Mouse (Mus musculus) ES-Bruce4 (cell line): Measurements from ENCODE around the gene Rora. TPM values are rescaled to one million over a fixed set of nuclear protein-coding genes. Genes with fewer than 3 reads are reported as not detected.

Experiments
- H3K27ac ChIP-seq: 2 replicates; pipeline ENCODE4 v1.5.1; 2012; ENCODE audit warnings: low read length, inconsistent platforms; ENCODE audit not compliant: insufficient read depth
- H3K27me3 ChIP-seq: 2 replicates; pipeline ENCODE4 v1.6.1; 2012; ENCODE audit warnings: mild to moderate bottlenecking, low read length, inconsistent platforms; ENCODE audit not compliant: control insufficient read depth, poor library complexity, insufficient read depth, severe bottlenecking
- H3K36me3 ChIP-seq: 2 replicates; pipeline ENCODE4 v1.6.1; 2012; ENCODE audit warnings: inconsistent platforms, mild to moderate bottlenecking, low read length, moderate library complexity; ENCODE audit not compliant: control insufficient read depth, poor library complexity, insufficient read depth, severe bottlenecking
- H3K4me1 ChIP-seq: one replicate; pipeline ENCODE4 v1.8.1; 2011; ENCODE audit warnings: low read length; ENCODE audit not compliant: control insufficient read depth, insufficient read depth
- H3K4me3 ChIP-seq: 2 replicates; pipeline ENCODE4 v1.5.1; 2011; ENCODE audit warnings: low read depth, mild to moderate bottlenecking, low read length
- H3K9ac ChIP-seq: 2 replicates; pipeline ENCODE4 v1.6.1; 2012; ENCODE audit warnings: low read depth, mild to moderate bottlenecking, inconsistent platforms; ENCODE audit not compliant: poor library complexity, severe bottlenecking
- H3K9me3 ChIP-seq: replicated peaks from 2 replicates; pipeline ENCODE4 v1.6.1; 2012; ENCODE audit warnings: mild to moderate bottlenecking, low read length, inconsistent platforms; ENCODE audit not compliant: control insufficient read depth, poor library complexity, insufficient read depth, severe bottlenecking
- CTCF ChIP-seq: IDR thresholded peaks from one replicate; pipeline ENCODE4 v1.8.1; 2011; ENCODE audit warnings: low read depth, low read length
- EP300 ChIP-seq: IDR thresholded peaks from 2 replicates; pipeline ENCODE4 v1.6.1; 2011; ENCODE audit warnings: low read depth, low read length; ENCODE audit not compliant: insufficient read depth
- POLR2A ChIP-seq: IDR thresholded peaks from one replicate; pipeline ENCODE4 v1.8.1; 2011; ENCODE audit warnings: low read length; ENCODE audit not compliant: insufficient read depth
- polyA plus RNA-seq: library from polyadenylated mRNA; stranded (reverse); fragments of >200 nt; gene quantifications from 2 replicates; pipeline ENCODE4 v1.2.4, GENCODE M21; 2011; ENCODE audit warnings: low read depth; ENCODE audit not compliant: missing spikeins, insufficient read depth, insufficient read length

Rora gene
- polyA plus RNA-seq, 1 experiment, result 3.6 TPM

DNA sequence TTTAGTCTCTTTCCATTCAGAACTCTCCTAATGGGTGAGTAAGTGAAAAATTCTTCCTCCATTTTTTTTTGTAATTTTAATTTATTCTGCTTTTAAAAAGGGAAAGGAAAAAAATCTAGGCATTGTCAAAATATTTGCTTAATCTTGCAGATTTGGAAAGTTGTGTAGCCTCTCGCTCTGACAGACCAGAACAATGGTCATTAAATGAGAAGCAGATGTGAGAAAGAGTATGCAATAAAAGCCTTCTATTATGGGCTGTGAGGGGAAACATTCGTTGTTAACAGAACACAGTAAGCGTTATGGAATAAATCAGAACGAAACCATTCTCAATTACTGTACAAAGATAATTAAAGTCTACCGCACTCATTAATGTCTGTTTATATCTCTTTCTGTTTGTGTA is 196.7 kb downstream of the Rora start:
- Histone ChIP-seq H3K27me3 (no peaks in the 10 kb centered on the region), H3K4me1 (no peaks in the 10 kb centered on the region), H3K4me3 (no peak overlapping the region), H3K9ac (no peak overlapping the region), H3K27ac (no peak overlapping the region), H3K36me3 (no peaks in the 10 kb centered on the region), H3K9me3 (no peaks in the 10 kb centered on the region)
- TF ChIP-seq POLR2A (no peak), EP300 (no peak), CTCF (no peak)

GRCm38 (mm10) chr9:68852201-68852600 is 198.6 kb downstream of the Rora start:
- no peaks in the 10 kb centered on the region for H3K9me3 ChIP-seq
- TF ChIP-seq EP300 (no peak), CTCF (no peak), POLR2A (no peak)

DNA sequence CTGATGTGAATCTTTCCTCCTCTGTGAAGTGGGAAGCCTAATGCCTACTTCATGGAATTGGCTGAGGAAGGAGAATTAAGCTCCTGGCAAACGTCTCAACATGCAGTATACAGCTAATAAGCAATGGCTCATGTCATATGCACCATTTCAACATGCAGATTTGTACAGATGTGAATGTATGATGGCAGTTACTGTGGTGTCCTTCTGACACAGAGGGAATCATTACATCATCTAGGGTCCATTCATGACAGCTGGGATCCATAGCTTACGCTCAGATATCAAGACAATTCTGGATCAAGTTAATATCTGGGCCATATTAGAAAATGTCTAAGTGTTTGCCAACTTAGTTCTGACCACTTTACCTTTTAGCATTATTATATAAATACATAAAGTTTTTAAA is 199.3 kb downstream of the Rora start:
- no peak overlapping the region for H3K27ac ChIP-seq
- no peaks in the 10 kb centered on the region for H3K4me1 ChIP-seq
- TF ChIP-seq POLR2A (no peak), CTCF (no peak), EP300 (no peak)
- H3K4me3 ChIP-seq, result no peak overlapping the region
- no peaks in the 10 kb centered on the region for H3K27me3 ChIP-seq
- H3K36me3 ChIP-seq, result no peaks in the 10 kb centered on the region
- no peaks in the 10 kb centered on the region for H3K9me3 ChIP-seq
- no peak overlapping the region for H3K9ac ChIP-seq

More at GRCm38 (mm10) chr9:68852201-68852600, 198.6 kb downstream of the Rora start:
- no peaks in the 10 kb centered on the region for H3K27me3 ChIP-seq
- H3K27ac ChIP-seq, result no peak overlapping the region
- no peaks in the 10 kb centered on the region for H3K36me3 ChIP-seq
- no peaks in the 10 kb centered on the region for H3K4me1 ChIP-seq
- no peak overlapping the region for H3K4me3 ChIP-seq
- H3K9ac ChIP-seq, result no peak overlapping the region

DNA sequence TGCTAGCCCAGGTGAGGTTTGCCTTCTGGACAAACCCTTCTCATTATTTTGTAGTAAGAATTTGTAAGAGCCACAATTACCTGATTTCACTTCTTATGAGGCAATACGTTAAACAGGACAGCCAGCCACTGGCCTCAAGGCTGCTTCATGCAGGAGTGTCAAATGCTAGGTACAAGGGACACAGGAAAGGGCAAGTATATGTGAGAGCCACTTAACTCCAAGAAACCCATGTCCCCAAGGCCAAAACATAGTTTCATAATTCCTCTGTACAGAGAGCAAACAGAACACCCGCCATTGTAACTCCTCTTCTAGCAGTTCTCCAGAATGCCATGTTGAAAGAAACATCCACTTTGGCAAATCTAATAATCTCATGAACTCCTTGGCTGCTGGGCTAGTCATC is 205.9 kb downstream of the Rora start:
- TF ChIP-seq POLR2A, result no peak

GRCm38 (mm10) chr9:68866317-68866716 is 212.7 kb downstream of the Rora start:
- H3K27ac ChIP-seq, result no peak overlapping the region
- no peaks in the 10 kb centered on the region for H3K4me1 ChIP-seq
- H3K4me3 ChIP-seq, result no peak overlapping the region
- no peak overlapping the region for H3K9ac ChIP-seq
- TF ChIP-seq POLR2A (no peak), EP300 (no peak), CTCF (no peak)
- no peaks in the 10 kb centered on the region; the same call in 1 of the 2 replicates for H3K9me3 ChIP-seq
- H3K27me3 ChIP-seq, result no peaks in the 10 kb centered on the region
- no peaks in the 10 kb centered on the region for H3K36me3 ChIP-seq

More for the DNA sequence above, 205.9 kb downstream of the Rora start:
- H3K4me1 ChIP-seq, result no peaks in the 10 kb centered on the region
- no peak overlapping the region for H3K4me3 ChIP-seq
- H3K9ac ChIP-seq, result no peak overlapping the region
- no peaks in the 10 kb centered on the region; the same call in 1 of the 2 replicates for H3K9me3 ChIP-seq
- H3K27ac ChIP-seq, result no peak overlapping the region
- no peaks in the 10 kb centered on the region for H3K36me3 ChIP-seq
- no peaks in the 10 kb centered on the region for H3K27me3 ChIP-seq

DNA sequence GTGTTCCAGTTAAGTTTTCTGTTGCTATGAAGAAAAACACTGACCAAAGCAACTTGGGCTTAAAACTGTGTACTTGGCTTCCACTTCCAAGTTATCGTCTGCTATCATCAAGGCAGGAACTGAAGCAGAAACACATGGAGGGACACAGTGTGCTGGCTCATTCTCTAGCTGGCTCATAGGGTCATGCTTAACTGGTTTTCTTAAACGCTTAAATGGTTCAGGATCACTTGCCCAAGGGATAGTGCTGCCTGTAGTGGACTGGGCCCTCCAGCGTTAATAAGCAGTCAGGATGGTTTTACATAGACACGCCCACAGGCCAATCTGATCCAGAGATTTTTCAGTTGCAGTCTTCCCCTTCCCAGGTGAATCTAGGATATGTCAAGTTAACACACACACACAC is 220.3 kb downstream of the Rora start:
- H3K27ac ChIP-seq, result no peak overlapping the region
- no peaks in the 10 kb centered on the region for H3K4me1 ChIP-seq
- H3K27me3 ChIP-seq, result no peaks in the 10 kb centered on the region
- H3K36me3 ChIP-seq, result no peaks in the 10 kb centered on the region
- no peaks in the 10 kb centered on the region for H3K9me3 ChIP-seq
- TF ChIP-seq EP300 (no peak), POLR2A (no peak), CTCF (no peak)
- no peak overlapping the region for H3K4me3 ChIP-seq
- no peak overlapping the region for H3K9ac ChIP-seq
